Mouse (Mus musculus): ENCODE results near the gene Gab2. TPM values are rescaled to one million over a fixed set of nuclear protein-coding genes. Genes with fewer than 3 reads are reported as not detected.
A peak's percentile ranks its signal among the peaks of the same experiment; 100 is the strongest.

The Gab2 gene
- 41.6 to 52.5 TPM (median 41.9 TPM) in 3 replicates for total RNA-seq (2017)

DNA sequence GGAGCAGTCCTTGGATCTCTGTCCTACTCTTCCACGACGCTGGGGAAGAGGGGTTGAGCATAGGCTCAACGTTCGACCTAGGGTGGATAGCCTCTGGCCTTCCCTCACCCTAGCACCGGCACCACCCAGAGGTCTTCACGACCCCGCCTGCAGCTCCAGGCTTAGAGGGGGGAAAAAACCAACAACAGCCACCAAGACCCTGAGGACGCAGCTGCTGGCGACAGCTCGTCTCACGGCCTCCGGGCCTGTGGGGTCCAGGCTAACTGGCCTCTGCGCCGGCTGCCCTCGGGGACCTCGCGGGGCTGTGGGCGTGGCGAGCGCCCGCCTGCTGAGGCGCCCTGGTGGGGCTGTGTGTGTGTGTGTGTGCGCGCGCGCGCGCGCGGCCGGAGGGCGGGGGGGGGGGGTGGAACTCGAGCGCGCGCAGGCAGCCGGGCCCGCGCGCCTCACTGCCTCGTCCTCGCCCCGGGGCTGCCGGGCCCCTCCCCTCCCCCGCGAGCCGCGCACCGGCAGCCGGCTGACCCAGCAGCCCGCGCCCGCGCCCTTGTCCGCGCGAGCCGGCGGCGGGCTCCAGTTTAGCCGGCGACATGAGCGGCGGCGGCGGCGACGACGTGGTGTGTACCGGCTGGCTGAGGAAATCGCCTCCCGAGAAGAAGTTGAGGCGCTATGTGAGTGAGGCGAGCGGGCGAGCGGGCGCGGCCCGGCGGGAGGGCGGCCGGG, at the start of gene Gab2:
Gene Gab2, plus strand, starts transcription at position 345 of the 717 bp plus-strand sequence.
- peak; percentile 11; the same call in 1 of the 2 replicates for ATAC-seq (replicated peaks; ENCODE audit: insufficient number of reproducible peaks, low FRiP score, low TSS enrichment, poor library complexity, severe bottlenecking)

DNA sequence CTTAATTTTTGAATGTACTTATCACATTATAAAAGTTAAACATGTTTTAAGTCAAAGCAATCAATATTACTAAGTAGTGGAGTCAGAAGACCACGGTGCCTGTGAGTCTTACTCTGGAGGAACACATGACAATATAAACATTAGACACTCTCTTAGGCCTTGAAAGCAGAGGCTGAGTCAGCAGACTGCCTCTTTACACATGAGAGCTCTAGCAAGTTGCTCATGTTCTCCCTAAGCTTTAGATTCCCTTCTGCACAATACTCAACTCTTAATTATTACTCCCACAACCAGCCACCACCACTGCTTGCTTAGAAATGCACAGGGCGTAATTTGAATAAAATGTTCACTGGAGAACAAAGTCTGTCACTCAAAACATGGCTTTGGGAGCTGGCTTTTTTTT, 49.0 kb upstream of the Gab2 start:
- ATAC-seq (replicated peaks; ENCODE audit: insufficient number of reproducible peaks, low FRiP score, low TSS enrichment, poor library complexity, severe bottlenecking), result no peak

DNA sequence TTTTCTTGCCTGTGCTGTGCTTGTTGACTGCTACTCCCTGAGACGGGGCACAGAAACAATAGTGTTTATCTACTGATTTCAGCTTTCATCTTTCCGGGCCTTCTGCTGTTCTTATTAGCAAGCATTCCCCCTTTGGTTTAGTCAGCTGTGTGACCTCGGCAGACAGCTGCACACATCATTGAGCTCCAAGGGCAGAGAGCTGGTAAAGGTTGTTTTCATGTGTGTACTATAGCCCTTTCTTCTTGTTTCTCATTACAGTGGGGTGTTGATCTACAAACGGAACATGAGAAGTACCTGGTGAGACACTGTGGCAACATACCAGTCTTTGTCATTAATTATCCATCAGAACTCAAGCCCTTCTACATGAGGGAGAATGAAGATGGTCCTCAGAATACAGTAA, 41.7 kb upstream of the Gab2 start:
- ATAC-seq (replicated peaks; ENCODE audit: insufficient number of reproducible peaks, low FRiP score, low TSS enrichment, poor library complexity, severe bottlenecking), result no peak

GRCm38 (mm10) chr7:97041868-97042449, 39.4 kb upstream of the Gab2 start:
- no peak for ATAC-seq (replicated peaks; ENCODE audit: insufficient number of reproducible peaks, low FRiP score, low TSS enrichment, poor library complexity, severe bottlenecking)

- ATAC-seq (replicated peaks; ENCODE audit: insufficient number of reproducible peaks, low FRiP score, low TSS enrichment, poor library complexity, severe bottlenecking), result no peak
These were observed 38.4 kb upstream of the Gab2 start for GRCm38 (mm10) chr7:97042981-97043380.

GRCm38 (mm10) chr7:97060966-97061365, 20.4 kb upstream of the Gab2 start:
- ATAC-seq (replicated peaks; ENCODE audit: insufficient number of reproducible peaks, low FRiP score, low TSS enrichment, poor library complexity, severe bottlenecking), result 0 out of 2 replicates have a peak, but pooled peaks have one; percentile 43

GRCm38 (mm10) chr7:97071512-97071911, 9.9 kb upstream of the Gab2 start:
- ATAC-seq (replicated peaks; ENCODE audit: insufficient number of reproducible peaks, low FRiP score, low TSS enrichment, poor library complexity, severe bottlenecking), result no peak

GRCm38 (mm10) chr7:97072061-97072460, 9.3 kb upstream of the Gab2 start:
- ATAC-seq (replicated peaks; ENCODE audit: insufficient number of reproducible peaks, low FRiP score, low TSS enrichment, poor library complexity, severe bottlenecking), result no peak

GRCm38 (mm10) chr7:97074974-97075373, 6.4 kb upstream of the Gab2 start:
- ATAC-seq (replicated peaks; ENCODE audit: insufficient number of reproducible peaks, low FRiP score, low TSS enrichment, poor library complexity, severe bottlenecking), result peak; percentile 52

DNA sequence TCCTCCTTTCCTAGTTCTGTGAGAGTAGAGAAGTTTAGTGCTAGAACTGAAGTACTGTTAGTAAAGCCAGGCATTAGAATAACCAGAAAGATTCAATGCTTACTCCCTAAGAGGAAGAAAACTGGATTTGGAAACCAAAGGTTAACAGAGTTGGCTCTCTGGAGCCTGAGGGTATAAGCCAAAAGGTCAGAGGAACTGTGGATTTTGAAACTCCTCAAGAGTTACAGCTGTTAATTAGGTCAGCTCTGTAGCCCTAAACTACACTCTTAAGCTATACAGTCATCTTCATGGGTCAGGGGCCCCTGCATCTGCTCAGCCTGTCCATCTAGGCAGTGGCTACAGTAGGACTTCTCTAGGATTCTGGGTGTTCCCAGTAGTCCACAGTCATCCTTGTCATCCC, 4.4 kb upstream of the Gab2 start:
- ATAC-seq (replicated peaks; ENCODE audit: insufficient number of reproducible peaks, low FRiP score, low TSS enrichment, poor library complexity, severe bottlenecking), result peak; percentile 54

GRCm38 (mm10) chr7:97078685-97079084, 2.7 kb upstream of the Gab2 start:
- ATAC-seq (replicated peaks; ENCODE audit: insufficient number of reproducible peaks, low FRiP score, low TSS enrichment, poor library complexity, severe bottlenecking), result no peak

DNA sequence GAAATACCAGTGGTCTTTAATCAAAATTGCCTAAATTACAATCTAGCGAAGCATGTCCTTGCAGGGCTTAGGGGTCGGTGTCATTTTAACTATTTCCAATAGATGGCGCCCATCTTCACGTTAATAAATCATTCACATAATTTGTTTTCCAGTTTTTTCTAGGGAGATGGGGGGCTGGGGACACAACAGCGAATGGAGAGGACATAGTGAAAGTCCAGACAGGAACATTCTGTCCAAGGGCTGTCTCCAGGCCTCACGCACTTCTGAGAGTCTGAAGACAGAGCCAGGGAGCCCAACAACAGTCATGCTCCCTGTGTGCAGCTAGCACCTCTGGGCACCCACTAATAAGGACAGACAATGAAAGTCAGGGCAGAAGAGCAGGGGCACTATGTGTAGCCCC, 2.2 kb upstream of the Gab2 start:
- no peak for ATAC-seq (replicated peaks; ENCODE audit: insufficient number of reproducible peaks, low FRiP score, low TSS enrichment, poor library complexity, severe bottlenecking)

- ATAC-seq (replicated peaks; ENCODE audit: insufficient number of reproducible peaks, low FRiP score, low TSS enrichment, poor library complexity, severe bottlenecking), result no peak
These were observed 1.6 kb upstream of the Gab2 start for GRCm38 (mm10) chr7:97079651-97080365.

- ATAC-seq (replicated peaks; ENCODE audit: insufficient number of reproducible peaks, low FRiP score, low TSS enrichment, poor library complexity, severe bottlenecking), result no peak
These were observed 655 bp upstream of the Gab2 start for GRCm38 (mm10) chr7:97080621-97081241.

DNA sequence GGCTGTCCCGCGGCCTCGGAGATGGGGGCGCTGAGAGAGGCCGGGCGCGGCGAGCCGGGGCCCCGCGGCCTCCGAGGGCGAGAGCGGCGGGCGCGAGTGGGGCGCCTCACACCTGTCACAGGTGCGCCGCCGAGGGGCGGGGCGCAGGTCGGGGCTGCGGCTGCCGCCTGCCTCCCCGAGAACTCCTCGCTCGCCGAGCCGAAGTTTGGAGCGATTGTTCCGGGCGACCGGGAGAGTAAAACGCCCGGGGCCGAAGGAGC, 503 bp downstream of the Gab2 start:
- ATAC-seq (replicated peaks; ENCODE audit: insufficient number of reproducible peaks, low FRiP score, low TSS enrichment, poor library complexity, severe bottlenecking), result no peak

DNA sequence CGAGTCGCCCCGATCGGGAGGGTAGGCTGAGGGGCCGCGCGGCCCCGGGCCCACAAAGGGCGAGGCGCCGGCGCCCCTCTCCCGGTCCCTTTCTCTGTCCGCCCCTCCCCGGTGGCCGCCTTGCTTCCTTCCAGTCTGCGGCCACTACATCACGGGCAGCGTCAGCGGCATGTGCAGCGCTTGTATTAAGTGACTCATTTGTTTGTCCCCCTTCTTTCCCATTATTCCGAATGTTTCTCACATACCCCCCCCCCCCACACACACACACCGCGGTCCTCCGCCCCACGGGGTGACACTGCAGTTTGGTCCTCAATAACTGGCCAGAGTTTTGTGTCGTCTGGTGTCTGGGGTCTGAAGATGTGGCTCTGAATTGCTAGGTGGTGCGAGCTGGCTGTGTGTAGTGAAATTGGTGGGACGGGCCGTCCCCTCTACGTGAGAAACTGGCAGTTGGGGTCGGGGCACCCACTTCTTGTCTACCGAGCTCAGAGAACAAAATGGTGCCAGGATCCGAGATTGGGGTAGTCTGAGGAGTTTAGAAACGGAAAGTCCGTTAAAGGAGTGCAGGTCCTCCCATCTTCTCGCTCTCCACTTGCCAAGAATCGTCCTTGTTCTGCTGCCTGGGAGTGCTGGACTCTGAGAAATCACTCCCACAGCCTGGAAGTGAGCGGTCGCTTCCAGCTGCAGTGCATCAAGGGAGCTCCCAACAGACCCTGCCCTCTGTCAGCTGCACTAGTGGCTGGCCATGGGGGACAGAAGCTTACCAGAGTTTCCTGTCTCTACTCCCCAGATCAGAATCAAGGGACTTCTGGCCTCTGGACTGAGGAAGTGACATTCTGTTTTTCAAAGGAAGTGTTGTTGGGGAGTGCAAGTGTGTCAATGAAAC, 1.1 kb downstream of the Gab2 start:
- ATAC-seq (replicated peaks; ENCODE audit: insufficient number of reproducible peaks, low FRiP score, low TSS enrichment, poor library complexity, severe bottlenecking), result peak; percentile 67

DNA sequence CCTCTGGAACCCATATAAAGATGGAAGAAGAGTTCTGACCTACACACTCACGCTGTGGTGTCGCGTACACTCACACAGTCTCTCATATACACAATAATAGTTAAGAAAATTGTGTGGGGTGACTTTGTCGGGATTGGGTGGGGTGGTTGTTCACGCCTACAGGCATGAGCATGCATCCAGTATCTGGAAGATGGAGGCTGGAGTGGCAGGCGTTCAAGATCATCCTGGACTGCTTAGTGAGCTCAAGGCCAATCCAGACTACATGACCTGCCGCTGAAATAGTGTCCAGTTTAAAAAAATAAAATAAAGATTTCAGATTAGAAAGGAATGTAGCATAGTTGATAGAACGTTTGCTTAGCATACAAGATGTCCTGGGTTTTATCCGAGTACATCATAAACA, 2.2 kb downstream of the Gab2 start:
- no peak for ATAC-seq (replicated peaks; ENCODE audit: insufficient number of reproducible peaks, low FRiP score, low TSS enrichment, poor library complexity, severe bottlenecking)

DNA sequence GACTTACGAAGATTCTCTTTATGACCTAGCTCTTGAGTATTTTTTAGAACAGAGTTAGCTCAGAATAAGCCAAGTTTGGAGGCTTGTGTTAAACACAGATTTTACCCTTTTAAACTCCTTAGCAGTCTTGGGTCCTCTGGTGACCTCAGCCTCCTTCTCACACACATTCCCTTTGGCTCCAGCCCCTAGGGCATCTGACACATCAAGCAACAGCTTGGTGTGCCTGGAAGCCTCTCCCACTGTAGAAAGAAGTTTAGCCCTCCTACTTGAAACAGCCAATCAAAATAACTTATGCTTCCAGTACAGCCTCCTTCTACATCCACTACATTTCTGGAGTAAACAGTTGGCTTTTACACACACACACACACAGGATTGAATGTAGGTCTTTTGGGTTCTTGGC, 2.8 kb downstream of the Gab2 start:
- no peak for ATAC-seq (replicated peaks; ENCODE audit: insufficient number of reproducible peaks, low FRiP score, low TSS enrichment, poor library complexity, severe bottlenecking)

DNA sequence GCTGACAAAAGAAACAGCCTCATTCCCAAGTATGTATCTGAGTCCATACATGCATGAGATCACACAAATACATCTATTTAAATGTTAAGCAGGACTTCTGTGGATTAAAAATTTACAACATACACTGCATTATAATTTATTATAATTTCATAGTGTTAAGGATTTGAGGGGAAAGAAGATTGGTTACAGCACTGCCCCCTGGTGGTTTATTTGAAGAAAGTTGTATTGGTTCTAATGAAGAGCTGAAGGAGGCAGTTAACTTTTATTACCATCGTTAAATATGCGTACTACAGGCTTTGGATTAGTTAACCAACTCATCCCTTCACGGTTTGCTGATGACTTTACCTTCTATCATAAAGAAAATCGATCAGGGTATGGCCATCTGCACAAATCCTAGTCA, 3.9 kb downstream of the Gab2 start:
- ATAC-seq (replicated peaks; ENCODE audit: insufficient number of reproducible peaks, low FRiP score, low TSS enrichment, poor library complexity, severe bottlenecking), result no peak
